In the genomic region with DNA sequence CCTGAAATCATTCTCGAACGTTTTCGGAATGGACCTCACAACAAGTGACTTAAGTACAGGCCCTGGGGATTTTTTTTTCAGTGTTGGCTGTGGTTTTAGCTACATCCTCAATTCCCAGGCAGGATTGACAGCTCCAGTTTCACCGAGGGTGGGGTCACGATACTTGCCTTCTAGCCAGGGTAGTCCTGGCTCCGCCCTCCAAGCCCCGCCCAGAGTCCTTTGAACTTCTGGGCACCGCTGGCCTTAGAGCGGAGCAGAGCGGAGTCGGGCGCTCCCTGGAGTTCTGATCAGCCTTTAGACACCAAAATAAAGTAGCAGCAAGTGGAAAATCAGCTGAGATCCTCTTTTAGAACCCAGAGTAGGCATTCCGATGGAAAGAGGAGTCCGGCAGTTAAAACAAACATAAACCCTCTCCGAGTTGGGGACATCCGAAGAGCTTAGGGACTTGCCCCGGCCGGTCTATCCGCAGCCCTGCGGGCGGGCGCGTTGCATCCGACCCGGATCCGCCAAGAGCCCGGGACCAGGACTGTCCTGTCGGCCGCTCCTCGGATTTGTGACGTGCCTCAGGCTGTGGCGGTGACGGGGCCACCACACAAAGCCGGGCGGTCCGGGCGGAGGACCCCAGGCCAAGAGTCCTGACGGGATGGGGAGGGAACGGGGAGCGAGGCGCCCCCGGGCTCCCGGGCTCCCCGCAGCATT, we compare ENCODE assay signal across 8 mouse cellular contexts. TPM values are rescaled to one million over a fixed set of nuclear protein-coding genes. Genes with fewer than 3 reads are reported as not detected.
DNase-seq lines count a peak whose midpoint lies in the region; ATAC-seq and TF ChIP-seq lines count a peak whose summit lies in the region.

No protein-coding gene starts in this region.

- ATAC-seq in cerebellum, adult (ENCODE audit: insufficient number of reproducible peaks, low FRiP score, low TSS enrichment): peak; percentile 34
- ATAC-seq in forebrain, embryonic 14.5 days: peak; percentile 83
- ATAC-seq in liver, postnatal 0 days: peak; percentile 85
- ATAC-seq in neural tube, embryonic 13.5 days (ENCODE audit: low read depth): peak; percentile 80

- H3K4me1 ChIP-seq in forebrain, embryonic 14.5 days (ENCODE audit: control insufficient read depth, insufficient read depth, low read length): peaks cover 9% of the 10 kb centered on the region; the same call in 1 of the 2 replicates
- peaks cover 49% of the 10 kb centered on the region for H3K4me1 ChIP-seq in liver, postnatal 0 days (ENCODE audit: insufficient read depth)
- peaks cover 36% of the 10 kb centered on the region for H3K4me1 ChIP-seq in neural tube, embryonic 13.5 days (replicated peaks)

- H3K36me3 ChIP-seq in forebrain, embryonic 14.5 days (ENCODE audit: control insufficient read depth, insufficient read depth, low read length): no peaks in the 10 kb centered on the region
- H3K36me3 ChIP-seq in liver, postnatal 0 days (replicated peaks; ENCODE audit: insufficient read depth, low read length): no peaks in the 10 kb centered on the region; the same call in 1 of the 2 replicates
- H3K36me3 ChIP-seq in neural tube, embryonic 13.5 days: no peaks in the 10 kb centered on the region

- TF ChIP-seq EP300 in liver, postnatal 0 days (IDR thresholded peaks at IDR 0.05; ENCODE audit: low read depth): no peak

- peak overlapping the region; percentile 76 for H3K4me2 ChIP-seq in forebrain, embryonic 14.5 days (ENCODE audit: low read length)
- peak overlapping the region; percentile 99 for H3K4me2 ChIP-seq in liver, postnatal 0 days (ENCODE audit: low read depth, low read length)
- H3K4me2 ChIP-seq in neural tube, embryonic 13.5 days: peak overlapping the region; percentile 94

- peak; percentile 89 for DNase-seq in ES-CJ7 (ENCODE audit: low read depth, low spot score)
- DNase-seq in forebrain, embryonic 14.5 days (ENCODE audit: low spot score): peak; percentile 72
- DNase-seq in heart, postnatal 14 days: peak; percentile 91 to 94
- DNase-seq in layer of hippocampus, adult 11-12 months (ENCODE audit: low spot score): peak; percentile 88
- DNase-seq in liver, postnatal 0 days: peak; percentile 96
- DNase-seq in telencephalon, adult 2 months (ENCODE audit: low read depth, low spot score): peak; percentile 60

- TF ChIP-seq CTCF in liver, postnatal 0 days (IDR thresholded peaks at IDR 0.05; ENCODE audit: low read depth): no peak

- H3K9me3 ChIP-seq in forebrain, embryonic 14.5 days (replicated peaks; ENCODE audit: control insufficient read depth, low read length): no peaks in the 10 kb centered on the region
- no peaks in the 10 kb centered on the region for H3K9me3 ChIP-seq in liver, postnatal 0 days (ENCODE audit: low read length)
- no peaks in the 10 kb centered on the region for H3K9me3 ChIP-seq in neural tube, embryonic 13.5 days

- under 1% methylated on average over 44 of the region's 44 CpGs for WGBS in forebrain, embryonic 14.5 days
- WGBS in liver, postnatal 0 days (ENCODE audit: insufficient replicate concordance): 0% methylated on average over 44 of the region's 44 CpGs
- under 1% methylated on average over 44 of the region's 44 CpGs for WGBS in neural tube, embryonic 13.5 days

- intact Hi-C loops in heart, postnatal 14 days (cut with DNase I): no loop called here

- H3K27me3 ChIP-seq in forebrain, embryonic 14.5 days (replicated peaks; ENCODE audit: control insufficient read depth, insufficient read depth, low read length): peaks cover 25% of the 10 kb centered on the region
- no peaks in the 10 kb centered on the region for H3K27me3 ChIP-seq in liver, postnatal 0 days (ENCODE audit: insufficient read depth, low read length)
- peaks cover 37% of the 10 kb centered on the region for H3K27me3 ChIP-seq in neural tube, embryonic 13.5 days

- H3K4me3 ChIP-seq in forebrain, embryonic 14.5 days (ENCODE audit: low read depth, low read length): peak overlapping the region; percentile 66
- peak overlapping the region; percentile 88 for H3K4me3 ChIP-seq in liver, postnatal 0 days (ENCODE audit: low read depth, low read length)
- peak overlapping the region; percentile 69 for H3K4me3 ChIP-seq in neural tube, embryonic 13.5 days

- peak overlapping the region; percentile 61; the same call in 1 of the 2 replicates for H3K27ac ChIP-seq in forebrain, embryonic 14.5 days (ENCODE audit: low read depth, low read length)
- H3K27ac ChIP-seq in liver, postnatal 0 days (ENCODE audit: low read depth): peak overlapping the region; percentile 99
- peak overlapping the region; percentile 86 for H3K27ac ChIP-seq in neural tube, embryonic 13.5 days (replicated peaks)

- H3K9ac ChIP-seq in forebrain, embryonic 14.5 days (ENCODE audit: low read length): peak overlapping the region; percentile 78
- peak overlapping the region; percentile 97 for H3K9ac ChIP-seq in liver, postnatal 0 days (replicated peaks)
- peak overlapping the region; percentile 81 for H3K9ac ChIP-seq in neural tube, embryonic 13.5 days

RNA-seq across cellular contexts. Expression of a gene that starts 0.5 kb away (rescaled TPM):
- polyA plus RNA-seq in forebrain, embryonic 14.5 days (2014; fragmentation: Nextera tagmentation; extraction: Ambion mirVana): 4.1 and 4.8 TPM in 2 replicates
- 1 to 10 TPM; 6.7 to 8.2 TPM for total RNA-seq in heart, postnatal 14 days (2021)
- polyA plus RNA-seq in liver, postnatal 0 days (2015; fragmentation: Nextera tagmentation; extraction: Ambion mirVana): 10.1 and 12.1 TPM in 2 replicates
- 4.0 and 4.9 TPM in 2 replicates for polyA plus RNA-seq in neural tube, embryonic 13.5 days (2015; fragmentation: Nextera tagmentation; extraction: Ambion mirVana)

RNA-seq across cellular contexts. Expression of a gene that starts 16.4 kb away (rescaled TPM):
- polyA plus RNA-seq in forebrain, embryonic 14.5 days (2014; fragmentation: Nextera tagmentation; extraction: Ambion mirVana): 56.1 and 63.4 TPM in 2 replicates
- 10 to 100 TPM; 39.7 to 42.0 TPM for total RNA-seq in heart, postnatal 14 days (2021)
- 139 and 148 TPM in 2 replicates for polyA plus RNA-seq in liver, postnatal 0 days (2015; fragmentation: Nextera tagmentation; extraction: Ambion mirVana)
- 45.4 and 51.5 TPM in 2 replicates for polyA plus RNA-seq in neural tube, embryonic 13.5 days (2015; fragmentation: Nextera tagmentation; extraction: Ambion mirVana)

Comparison
In these comparisons a context has a peak if more than half of its experiments do, and no peak if none do; other contexts are left out.
1. Peak in every context shown above with its lines: DNase-seq, ATAC-seq, H3K4me3 ChIP-seq and H3K27ac ChIP-seq.
2. ATAC-seq: peak in every context shown above with its lines; median percentile 85 in liver, postnatal 0 days; 83 in forebrain, embryonic 14.5 days; 80 in neural tube, embryonic 13.5 days; 34 in cerebellum, adult.